Mouse (Mus musculus) left cerebral cortex, adult 9 months (tissue): Measurements from ENCODE around the gene Cntn4.

ENCODE experiments used
- DNase-seq, 2 experiments: peaks; one replicate each; pipeline ENCODE4 v3.0.0; 2022; ENCODE audit warnings: low spot score in 2 of 2

Cntn4 gene

DNA sequence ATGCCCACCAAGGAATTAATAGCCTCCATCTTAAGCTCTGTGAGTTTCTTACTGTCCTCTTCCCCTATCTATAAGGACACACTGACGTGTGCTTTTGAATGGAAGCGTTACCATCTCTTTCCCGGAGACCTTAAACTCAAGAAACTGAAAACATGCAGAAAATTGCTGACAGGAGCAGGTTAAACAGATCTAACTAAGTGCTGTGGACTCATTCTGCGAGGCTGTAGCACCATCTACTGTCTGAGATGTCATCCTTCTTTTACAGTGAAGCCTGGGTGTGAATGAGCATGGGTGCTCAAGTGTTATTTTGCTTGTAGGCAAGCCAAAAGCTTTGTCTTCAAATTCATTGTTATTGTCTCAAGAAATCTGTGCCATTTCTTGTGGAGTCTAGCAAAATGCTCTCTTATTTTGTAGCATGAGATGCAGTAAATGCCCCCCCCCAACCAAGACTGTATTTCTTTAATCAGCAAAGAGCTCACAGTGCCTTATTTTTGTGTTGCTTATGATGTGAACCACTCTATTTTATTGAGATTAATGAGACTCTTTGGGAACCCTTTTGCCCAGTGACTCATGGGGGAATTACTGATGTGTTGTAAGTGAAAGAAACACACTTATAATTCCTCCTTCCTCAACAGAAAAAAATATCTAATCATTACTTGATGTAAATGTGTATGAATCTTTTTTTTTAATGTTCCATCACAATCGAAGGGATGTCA is 968.2 kb downstream of the Cntn4 start:
- DNase-seq, result peak in 1 of 2 experiments; percentile 75

- no peak for DNase-seq
Observed at GRCm38 (mm10) chr6:106646945-106647344, 969.5 kb downstream of the Cntn4 start.

- peak in 1 of 2 experiments; percentile 30 for DNase-seq
Observed at GRCm38 (mm10) chr6:106663780-106664651, 986.6 kb downstream of the Cntn4 start.

DNA sequence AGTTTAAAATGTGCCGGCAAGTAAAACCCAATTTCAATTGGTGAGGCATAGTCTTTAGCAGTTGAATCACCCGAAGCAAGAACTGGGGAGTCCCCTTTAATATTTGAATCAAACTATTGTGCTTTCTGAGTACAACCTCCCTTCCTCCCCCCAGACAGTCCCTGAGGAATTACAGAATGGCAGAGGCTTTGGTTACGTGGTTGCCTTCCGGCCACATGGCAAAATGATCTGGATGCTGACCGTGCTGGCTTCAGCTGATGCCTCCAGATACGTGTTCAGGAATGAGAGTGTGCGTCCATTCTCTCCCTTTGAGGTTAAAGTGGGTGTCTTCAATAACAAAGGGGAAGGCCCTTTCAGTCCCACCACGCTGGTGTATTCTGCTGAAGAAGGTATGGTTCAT is 998.1 kb downstream of the Cntn4 start:
- DNase-seq, result no peak

DNA sequence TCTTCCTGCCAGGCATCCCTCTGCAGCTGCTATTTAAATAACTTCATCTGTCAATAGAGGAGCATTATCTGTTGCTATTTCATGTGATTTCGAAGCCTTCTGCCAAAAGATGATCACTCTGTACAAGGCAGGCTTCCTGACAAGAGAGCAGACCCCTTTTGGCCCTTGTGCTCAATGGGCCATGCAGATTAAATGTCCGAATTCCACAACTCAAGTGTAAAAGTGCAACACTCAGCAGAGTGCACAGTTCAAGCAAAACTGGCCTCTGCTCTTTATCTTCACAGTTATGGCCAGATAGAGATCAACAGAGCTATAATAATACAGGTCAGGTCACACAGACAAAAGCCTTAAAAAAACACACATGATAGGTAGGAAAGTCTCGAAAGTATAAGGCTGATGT is 1024.5 kb downstream of the Cntn4 start:
- DNase-seq, result no peak

- no peak for DNase-seq
Observed at GRCm38 (mm10) chr6:106705506-106706035, 1028.1 kb downstream of the Cntn4 start.

- no peak for DNase-seq
Observed at GRCm38 (mm10) chr6:106725642-106726041, 1048.2 kb downstream of the Cntn4 start.

DNA sequence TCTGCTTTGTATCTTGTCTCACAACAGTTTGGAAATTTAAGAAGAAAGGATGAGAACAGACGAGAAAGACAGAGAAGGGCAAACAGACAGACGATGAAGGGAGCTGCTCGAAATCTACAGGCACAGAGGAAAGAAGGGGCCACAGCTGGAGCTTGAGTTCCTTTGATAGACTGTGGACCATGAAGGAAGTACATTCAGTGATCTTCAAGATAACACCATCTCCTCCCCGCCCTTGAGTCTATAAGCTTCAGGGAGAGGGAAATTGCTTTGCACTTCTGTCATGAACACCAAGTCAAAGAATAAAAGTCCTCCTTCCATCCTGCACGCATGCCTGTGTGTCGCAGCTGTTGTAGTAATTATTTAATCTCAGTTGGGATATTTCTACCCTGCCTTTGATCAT is 1048.6 kb downstream of the Cntn4 start:
- no peak for DNase-seq

DNA sequence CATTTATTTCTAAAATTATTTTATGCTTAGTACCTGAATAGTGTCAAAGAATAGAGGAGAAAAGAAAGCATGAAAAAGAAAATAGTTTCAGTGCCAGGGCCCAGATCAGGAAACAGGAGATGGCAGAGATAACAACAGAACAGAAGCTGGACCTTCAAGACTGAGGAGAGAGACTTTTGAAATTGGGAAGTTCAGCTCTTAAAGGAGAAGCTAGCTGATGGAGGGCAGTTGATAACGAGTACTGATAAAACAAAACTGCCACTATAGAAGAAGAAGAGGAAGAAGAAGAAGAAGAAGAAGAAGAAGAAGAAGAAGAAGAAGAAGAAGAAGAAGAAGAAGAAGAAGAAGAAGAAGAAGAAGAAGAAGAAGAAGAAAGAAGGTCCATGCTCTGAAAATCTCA is 1050.2 kb downstream of the Cntn4 start:
- no peak for DNase-seq

- no peak for DNase-seq
Observed at GRCm38 (mm10) chr6:106729682-106730314, 1052.3 kb downstream of the Cntn4 start.

DNA sequence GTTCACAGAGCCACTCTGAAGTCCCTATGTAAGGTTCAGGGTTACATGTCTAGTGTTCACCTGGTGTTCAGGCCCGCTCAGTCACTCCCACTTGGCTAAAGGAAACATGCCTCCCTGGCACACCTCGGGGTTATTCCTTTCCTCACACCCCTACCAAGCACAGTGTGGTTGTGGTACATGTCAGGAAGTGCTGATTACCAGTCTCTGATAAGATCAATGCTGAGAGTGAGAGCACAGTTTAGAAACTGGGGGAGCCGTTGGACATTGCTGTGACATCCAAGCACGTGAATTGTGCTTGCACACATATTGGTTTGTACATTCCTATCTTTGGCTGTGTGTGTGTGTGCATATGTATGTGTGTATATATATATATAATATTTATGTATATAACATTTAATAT is 1055.1 kb downstream of the Cntn4 start:
- no peak for DNase-seq

GRCm38 (mm10) chr6:106738229-106738628 is 1060.8 kb downstream of the Cntn4 start:
- no peak for DNase-seq

- DNase-seq, result no peak
Observed at GRCm38 (mm10) chr6:106740244-106740825, 1062.9 kb downstream of the Cntn4 start.

DNA sequence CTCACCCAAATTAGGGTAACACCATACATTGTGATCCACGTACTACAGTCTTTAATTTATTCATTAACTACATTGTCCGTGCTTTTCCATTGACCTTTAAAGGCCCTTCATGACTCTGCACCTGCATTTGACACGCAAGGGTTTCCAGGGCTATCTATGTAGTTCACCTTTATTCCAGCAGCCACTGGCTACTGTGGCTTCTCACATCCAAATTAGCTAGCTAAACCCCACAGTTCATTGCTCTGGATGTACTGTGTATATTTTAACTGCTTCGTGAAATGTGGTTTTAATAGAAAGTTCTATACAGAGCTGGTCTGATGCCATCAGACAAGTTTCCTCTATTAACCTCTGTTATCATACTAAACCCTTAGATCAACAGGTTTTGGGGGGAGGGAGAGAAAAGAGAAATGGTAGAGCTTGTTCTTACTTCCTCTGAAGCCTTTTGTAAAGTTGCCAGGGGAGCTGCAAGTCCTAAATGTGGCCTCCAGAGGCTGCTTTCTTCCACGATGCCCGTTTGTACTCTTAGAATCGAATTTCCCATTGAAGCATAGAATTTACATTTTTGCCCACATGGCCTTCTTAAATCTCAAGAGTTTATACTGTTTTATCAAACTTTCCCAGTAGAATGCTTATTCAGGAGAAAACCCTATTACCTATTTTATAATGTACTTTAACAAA is 1066.2 kb downstream of the Cntn4 start:
- no peak for DNase-seq

GRCm38 (mm10) chr6:106745673-106746394 is 1068.4 kb downstream of the Cntn4 start:
- no peak for DNase-seq

GRCm38 (mm10) chr6:106747251-106747650 is 1069.8 kb downstream of the Cntn4 start:
- no peak for DNase-seq

- DNase-seq, result no peak
Observed at GRCm38 (mm10) chr6:106747804-106748203, 1070.3 kb downstream of the Cntn4 start.
